Mouse (Mus musculus): ENCODE results near the gene Tenm4.
"Not testable (repeated sequence)": the region's sequence is repeated elsewhere in the genome, so short reads cannot be mapped to it uniquely, and the experiment has no call there.

Gene Tenm4

DNA sequence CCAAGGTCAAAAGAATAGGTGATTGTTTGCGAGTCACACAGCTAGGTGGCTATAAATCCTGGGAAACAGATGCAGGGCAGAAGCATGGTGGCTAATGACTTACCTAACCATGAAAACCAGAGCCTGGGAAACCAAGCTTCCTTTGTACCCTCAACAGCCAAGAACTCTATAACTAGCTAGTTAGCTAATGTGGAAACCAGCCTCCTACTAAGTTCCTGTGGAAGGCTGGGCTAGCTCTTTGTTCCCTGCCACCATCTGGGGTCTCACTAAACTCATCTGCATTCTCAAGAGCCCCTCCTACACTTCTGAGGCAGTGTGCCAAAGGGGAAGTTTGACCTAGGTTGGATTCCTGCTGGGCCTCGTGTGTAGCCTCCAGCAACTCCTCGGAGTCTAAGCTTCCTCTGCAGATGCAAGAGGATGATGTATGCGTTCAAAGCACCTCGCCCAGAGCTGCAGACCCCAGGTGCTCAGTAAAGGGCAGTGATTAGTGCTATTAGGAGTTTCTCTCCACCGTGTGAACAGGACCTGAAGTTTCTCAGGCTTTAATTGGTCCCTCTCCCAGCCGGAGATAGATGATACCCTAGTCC lies 719.1 kb downstream of the Tenm4 start:
- DNase-seq (ENCODE audit: low read depth, low spot score): no peak

DNA sequence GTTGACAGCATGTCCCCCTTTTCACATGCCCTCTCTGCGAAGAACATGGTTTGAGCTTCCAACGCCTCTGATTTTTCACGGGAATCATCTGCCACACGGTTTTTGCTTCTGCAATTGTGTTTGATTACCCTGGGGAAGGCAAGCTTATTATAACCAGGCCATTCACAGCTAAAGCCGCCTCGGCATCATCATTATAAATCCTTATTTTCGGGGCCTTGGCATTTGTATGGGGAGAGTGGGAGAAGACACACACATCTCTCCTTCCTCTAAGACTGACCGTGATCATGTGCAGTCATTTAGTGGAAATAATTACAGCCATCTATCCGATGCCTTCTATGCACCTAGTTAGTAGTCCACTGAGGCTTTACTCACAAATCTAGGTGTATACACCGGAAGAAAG lies 719.9 kb downstream of the Tenm4 start:
- DNase-seq (ENCODE audit: low read depth, low spot score): no peak

DNA sequence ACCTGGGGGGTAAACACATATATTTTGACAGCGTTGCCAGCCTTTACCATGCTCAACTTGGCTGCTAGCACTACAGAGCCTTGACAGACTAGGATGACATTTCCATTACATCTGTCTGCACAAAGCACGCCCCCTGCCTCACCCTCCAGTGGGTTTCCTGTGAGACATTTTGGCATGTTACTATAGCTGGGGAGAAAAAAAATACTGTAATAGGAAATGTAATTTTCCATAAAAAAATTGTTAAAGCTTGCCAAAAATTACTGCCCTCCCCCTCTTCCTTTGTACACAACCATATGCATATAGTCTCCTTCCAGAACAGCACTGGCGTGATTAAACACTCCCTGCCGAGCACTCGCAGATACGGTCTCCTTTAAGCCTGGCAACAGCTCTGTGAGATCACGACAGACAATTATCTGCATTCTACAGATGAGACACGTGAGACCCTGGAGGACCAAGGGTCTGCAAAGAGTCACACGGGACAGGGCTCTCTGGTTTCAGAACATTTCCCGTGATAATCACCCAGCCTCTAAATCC lies 728.1 kb downstream of the Tenm4 start:
- no peak for DNase-seq (ENCODE audit: low read depth, low spot score)

DNA sequence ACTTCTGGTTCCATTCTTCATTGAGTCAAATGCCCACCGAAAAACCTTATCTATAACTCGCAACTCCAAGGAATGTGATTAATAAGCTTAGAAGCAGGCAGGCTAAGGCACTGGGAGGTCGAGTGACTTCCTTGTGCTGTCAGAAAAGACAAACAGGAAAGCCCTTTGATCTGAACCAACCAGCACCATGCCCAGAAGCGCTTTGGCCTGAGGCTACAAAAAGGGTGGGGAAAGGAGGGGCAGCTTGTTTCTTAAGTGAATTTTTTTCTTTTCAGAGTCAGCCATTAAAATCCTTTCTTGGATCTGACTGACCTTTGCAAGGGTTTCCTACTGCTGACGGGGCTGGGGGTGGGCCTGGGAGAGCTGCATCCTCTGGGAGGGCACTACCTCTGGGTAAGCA lies 731.1 kb downstream of the Tenm4 start:
- no peak for DNase-seq (ENCODE audit: low read depth, low spot score)

DNA sequence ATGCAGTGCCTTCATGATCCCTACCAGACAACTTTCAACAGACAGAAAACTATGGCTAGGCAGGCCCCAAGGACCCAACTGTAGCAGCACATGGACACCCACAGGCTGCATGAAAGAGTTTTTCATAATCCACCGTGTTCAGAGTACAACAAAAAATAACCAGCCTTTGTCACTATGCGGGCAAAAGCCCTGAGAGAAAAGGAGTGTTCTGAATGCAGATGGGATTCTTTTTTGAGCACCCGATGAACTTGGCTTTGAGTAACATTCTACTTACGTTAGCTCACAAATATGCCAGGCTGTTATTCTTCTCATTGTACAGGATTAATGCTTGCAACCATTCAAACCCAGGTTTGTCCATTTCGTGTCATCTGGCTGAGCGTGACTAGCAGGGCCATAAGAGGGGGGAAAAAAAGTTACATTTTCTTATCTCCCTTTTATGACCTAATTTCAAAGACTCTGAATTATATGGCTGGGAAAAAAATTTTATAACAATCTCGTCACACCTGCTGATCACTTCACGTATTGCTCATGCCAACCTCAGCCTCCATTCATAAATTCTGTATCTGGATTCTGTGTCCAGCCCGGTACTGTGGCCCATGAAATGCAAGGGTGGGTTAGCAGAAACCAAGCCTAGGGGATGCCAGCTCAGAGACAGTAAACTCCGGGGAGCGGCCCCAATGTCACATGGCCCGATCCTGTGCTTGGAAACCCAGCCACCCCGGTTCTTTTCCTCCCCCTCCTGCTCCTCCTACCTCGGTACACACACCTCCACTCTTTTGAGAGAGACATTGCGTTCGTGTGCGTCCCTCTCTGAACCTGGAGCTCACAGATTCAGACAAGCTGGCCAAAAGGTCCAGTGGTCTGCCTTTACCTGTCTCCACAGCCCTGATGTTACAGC lies 732.3 kb downstream of the Tenm4 start:
- DNase-seq (ENCODE audit: low read depth, low spot score): no peak

DNA sequence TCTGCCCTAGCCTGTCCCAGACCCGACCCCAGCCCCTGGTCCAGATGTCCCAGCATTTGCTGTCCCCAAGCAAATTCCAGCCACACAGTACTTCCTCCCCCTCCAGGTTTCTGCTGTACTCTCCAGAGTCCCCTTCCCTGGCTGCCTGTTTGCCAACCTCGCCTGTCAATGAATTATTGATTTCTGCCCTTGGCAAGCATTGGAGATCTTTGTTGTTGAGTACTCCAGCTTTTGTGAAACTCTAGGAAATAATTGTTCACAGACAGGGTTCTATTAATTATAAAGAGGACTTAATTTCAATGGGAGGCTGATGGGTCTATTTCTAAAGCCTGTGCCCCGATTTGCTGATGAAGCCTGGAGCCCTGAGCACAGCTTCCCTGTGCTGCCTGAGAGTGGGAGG lies 733.4 kb downstream of the Tenm4 start:
- no peak for DNase-seq (ENCODE audit: low read depth, low spot score)

DNA sequence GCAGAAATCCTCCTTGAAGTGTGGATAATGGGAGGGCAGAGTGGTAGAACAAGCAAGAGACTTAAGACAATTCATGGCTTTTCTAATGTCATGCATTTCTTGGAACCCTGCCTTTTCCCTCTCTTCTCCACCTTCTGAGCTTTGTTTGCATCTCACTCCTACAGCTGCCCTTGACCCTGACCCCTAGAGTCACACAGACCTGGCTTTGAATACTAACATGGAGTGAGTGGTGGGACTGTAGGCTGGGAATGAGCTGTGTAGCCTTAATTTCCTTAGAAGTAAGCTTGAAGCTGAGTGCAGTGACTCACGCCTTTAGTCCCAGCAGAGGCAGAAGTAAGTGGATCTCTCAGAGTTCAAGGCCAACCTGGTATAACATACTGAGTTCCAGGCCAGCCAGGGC lies 733.9 kb downstream of the Tenm4 start:
- DNase-seq (ENCODE audit: low read depth, low spot score): no peak

DNA sequence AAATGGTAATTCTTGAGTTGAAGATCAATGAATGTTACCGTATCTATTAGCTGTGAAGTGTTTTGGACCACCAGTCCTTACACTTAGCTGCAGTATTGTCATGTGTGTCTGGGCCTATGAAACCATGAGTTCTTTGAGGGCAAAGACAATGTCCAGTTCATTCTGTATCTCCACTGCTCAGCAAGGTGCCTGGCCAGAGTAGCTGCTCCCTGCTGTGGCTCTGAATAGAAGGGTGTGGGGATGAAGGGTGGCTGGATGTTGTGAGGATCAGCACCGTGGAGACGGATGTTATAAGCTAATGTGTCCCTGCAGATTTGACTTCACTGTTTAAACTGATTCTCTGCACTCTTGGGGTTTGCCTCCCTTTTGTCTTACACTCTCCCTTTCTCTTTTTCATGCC lies 734.4 kb downstream of the Tenm4 start:
- no peak for DNase-seq (ENCODE audit: low read depth, low spot score)

DNA sequence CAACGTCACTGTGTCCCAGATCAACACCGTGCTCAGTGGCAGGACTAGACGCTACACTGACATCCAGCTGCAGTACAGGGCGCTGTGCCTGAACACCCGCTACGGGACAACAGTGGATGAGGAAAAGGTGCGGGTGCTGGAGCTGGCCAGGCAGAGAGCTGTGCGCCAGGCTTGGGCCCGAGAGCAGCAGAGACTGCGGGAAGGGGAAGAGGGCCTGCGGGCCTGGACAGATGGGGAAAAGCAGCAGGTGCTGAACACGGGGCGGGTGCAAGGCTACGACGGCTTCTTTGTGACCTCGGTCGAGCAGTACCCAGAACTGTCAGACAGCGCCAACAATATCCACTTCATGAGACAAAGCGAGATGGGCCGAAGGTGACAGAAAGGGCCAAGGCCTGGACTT lies 735.2 kb downstream of the Tenm4 start:
- DNase-seq (ENCODE audit: low read depth, low spot score): no peak

DNA sequence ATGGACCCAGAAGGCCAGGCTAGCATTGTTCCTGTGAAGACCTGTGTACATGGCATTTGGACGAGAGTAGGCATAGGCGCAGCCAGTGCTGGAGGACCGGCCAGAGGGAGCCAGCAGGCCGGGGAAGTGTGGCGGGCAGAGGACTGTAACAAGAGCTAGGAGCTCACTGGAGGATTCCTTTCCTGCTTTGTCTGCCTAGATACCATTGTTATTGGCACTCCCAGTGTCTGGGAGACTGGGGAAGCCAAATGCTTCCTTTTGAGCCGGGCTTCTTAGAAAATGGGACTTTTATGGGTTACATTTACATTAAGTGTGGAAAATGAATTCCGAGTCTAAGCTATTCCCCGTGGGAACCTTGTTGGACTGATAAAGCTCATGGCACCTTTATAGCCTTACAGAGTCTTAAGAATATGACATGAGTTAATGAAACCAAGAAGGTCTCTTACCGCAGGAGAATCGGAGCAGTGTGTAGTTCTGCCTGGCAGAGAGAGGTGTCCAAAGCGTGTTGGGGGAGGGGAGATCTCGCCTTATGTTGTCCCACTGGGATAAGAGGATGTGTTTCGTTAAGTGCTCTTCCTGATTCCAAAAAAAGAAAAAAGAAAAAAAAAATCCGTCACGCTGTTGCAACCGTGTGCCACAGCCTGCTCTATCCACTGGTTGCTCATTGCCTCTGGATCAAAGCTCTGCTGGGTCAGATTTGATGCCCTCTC lies 737.1 kb downstream of the Tenm4 start:
- no peak for DNase-seq (ENCODE audit: low read depth, low spot score)

DNA sequence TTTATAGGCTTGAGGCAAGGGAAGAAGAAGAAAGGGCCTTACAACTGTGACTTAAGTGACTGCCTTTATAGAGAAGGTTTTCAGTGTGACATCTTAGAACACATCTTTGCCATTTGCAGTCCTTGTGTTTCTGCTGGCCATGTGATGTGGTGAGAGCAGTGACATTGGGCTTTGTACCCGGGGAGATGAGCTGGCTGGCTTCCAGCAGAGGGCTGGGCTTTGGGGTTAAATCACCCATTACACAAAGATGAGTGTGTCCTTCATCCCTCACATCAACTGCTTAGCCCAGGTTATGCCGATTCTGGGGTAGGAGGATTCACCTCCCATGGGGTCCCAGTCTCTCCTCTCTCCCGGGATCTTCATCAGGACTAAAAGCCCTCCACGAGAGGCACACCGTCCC lies 738.8 kb downstream of the Tenm4 start:
- DNase-seq (ENCODE audit: low read depth, low spot score): peak; percentile 16

DNA sequence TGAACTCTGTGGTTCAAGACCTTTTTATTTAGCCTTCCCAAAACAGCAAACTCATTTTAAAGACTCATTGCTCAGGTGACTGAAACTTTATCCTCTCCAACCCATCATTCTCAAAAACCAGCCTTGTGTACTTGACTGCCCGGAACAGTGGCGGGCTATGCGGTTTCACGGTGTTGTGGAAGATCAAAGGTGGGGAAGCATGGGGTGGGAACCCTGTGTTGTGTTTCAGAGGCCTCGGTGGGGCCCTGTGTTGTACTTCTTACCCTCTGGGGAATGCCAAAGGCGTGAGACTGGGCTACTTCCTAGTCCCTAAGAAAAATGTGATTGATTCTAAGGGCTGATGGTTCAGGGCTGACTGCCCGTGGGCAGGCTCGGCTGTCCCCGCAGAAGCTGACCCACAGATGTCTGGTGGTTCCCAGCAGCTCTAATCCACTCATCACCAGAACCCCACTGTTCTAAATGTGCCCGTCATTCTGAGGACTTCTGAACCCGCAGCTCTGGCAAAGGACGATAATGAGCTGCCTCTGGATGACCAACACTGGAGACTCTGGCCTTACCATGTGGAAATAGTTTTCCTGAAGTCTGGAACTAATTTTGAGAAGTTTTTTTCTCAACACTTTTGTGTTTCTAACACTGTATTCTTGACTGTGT lies 739.4 kb downstream of the Tenm4 start:
- DNase-seq (ENCODE audit: low read depth, low spot score): no peak

DNA sequence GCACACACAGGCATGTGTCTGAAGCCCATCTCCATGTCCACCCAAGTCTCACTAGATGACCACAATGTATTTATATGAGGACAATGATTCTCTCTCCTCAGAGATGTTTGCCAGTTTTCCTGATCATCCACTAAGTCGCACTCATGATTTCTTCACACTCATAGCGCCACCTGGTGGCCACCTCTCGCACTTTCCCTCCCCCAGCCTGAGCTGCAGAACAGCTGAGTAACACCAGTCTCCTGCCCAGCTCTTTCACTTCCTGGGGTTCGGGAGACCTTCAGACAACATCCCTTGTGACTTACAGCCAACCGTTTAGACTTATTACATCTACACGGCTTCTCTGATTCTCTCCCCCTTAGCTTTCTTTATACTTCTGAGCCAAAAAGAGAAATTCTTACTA lies 743.0 kb downstream of the Tenm4 start:
- DNase-seq (ENCODE audit: low read depth, low spot score): peak; percentile 86

DNA sequence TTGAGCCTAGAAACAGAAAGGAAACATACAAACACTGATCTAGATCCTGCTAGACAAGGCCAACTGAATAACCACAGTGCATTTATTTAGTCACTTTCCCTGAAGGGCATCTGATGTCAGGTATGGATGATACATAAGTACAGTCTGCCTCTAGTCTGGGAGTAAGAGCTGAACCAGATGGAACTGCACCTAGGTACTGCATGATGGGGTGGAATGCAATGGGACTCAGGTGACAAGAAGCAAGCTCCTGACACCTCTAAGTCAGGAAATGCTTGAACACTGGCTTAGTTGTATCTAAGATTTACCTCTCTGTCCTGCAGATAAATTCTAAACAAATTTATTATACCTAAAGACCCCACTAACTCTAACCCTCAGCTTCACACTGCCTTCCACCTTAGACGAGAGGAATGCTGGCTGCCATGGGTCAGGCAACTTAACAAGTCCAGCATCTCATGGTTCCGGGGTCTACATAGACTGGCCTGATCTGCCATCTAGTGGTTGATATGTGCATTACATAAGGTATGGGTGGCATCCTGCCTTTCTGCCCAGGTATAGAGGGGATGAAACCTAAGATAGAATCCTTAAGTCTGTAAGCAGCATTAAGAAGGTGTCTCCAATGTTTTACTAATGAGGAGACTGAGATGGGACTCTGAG lies 744.5 kb downstream of the Tenm4 start:
- peak; percentile 78 for DNase-seq (ENCODE audit: low read depth, low spot score)

DNA sequence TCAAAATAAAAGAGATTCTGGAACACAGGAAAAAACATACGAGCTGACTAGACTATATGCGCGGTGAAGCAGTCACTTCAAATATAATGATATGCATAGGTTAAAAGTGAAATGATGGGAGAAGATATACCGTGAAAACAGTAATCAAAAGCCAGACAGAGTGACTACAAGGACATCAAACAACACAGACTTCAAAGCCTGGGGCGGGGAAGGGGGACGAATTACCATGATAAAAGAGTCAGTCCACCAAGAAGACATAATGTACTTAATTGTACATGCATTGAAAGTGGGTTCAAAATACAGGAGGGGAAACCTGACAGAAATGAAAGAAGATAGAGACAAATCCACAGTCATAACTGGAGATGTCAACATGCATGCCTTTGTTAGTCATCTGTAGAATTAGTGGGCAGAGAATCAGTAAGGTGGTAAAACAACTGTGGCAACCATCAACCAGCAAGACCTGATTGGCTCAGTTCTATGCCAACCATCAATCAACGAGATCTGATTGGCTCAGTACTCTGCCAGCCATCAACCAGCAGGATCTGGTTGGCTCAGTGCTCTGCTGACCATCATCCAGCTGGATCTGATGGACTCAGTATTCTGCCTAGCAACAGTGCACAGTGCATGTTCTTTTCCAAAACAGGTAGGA lies 749.5 kb downstream of the Tenm4 start:
- DNase-seq (ENCODE audit: low read depth, low spot score): peak; percentile 10

DNA sequence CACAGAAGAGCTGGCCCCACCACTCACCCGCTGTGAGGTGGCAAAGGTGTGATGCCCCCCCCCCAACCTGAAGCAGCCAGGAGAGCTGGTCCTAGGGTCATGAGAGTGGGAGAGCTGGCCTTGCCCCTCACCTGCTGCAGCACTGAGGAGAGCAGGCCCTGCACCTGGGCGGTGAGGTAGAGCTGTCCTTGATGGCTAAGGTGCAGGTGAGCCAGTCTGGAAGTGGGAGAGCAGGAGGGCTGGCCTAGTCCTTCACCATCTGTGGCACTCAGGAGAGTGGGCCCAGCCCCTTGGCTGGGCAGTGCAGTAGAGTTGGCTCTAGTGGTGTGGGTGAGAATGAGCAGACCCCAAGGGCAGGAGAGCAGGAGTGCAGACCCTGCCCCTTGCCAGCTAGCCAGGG lies 751.9 kb downstream of the Tenm4 start:
- DNase-seq (ENCODE audit: low read depth, low spot score): no peak

DNA sequence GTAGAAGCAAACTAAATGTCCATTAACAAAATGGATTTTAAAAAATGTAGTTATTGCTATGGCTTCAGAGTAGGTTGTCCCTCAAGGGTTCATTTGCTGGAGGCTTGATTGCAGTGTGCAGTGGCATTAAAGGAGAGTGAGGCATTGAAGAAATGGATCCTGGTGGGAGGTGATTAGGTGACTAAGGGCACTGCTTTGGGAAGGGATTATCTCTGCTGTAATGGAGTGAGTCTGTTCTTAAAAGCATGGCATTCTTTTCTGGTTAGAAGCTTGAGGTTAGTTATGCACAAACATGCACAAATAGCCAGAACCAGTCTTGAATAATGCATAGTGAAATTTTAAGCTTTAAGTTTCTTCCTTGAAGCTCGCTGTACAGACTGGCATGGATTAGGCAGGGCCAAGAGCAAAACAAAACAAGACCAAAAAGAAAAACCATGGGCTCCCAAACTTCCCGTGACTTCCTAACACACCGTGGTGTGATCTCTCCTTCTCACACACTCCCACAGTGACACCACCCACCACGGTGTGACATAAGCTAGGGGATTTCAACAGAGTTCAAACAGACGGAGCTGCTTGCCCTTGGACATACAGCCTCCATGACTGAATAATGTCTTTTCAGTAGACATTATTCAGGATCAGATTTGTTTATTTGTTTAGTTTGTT lies 772.8 kb downstream of the Tenm4 start:
- no peak for DNase-seq (ENCODE audit: low read depth, low spot score)

DNA sequence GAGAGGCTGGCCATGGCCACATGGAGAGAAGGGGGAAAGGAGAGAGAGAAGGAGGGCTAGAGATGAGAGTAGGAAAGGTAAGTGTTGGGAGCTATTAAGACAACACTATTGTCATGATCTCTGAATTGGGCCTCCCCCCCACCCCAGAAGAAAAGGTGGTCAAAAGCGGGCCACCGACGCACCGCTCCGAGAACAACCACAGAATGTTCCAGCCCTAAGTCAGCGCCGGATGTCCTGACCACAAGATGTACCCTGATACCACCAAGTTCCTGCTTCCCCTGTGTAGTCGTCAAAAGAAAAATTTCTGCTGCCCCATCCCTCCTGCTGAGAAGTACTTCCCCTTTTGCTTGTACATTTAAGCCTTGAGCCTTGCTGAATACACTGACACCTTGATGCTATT lies 775.5 kb downstream of the Tenm4 start:
- not testable (repeated sequence) for DNase-seq (ENCODE audit: low read depth, low spot score)

DNA sequence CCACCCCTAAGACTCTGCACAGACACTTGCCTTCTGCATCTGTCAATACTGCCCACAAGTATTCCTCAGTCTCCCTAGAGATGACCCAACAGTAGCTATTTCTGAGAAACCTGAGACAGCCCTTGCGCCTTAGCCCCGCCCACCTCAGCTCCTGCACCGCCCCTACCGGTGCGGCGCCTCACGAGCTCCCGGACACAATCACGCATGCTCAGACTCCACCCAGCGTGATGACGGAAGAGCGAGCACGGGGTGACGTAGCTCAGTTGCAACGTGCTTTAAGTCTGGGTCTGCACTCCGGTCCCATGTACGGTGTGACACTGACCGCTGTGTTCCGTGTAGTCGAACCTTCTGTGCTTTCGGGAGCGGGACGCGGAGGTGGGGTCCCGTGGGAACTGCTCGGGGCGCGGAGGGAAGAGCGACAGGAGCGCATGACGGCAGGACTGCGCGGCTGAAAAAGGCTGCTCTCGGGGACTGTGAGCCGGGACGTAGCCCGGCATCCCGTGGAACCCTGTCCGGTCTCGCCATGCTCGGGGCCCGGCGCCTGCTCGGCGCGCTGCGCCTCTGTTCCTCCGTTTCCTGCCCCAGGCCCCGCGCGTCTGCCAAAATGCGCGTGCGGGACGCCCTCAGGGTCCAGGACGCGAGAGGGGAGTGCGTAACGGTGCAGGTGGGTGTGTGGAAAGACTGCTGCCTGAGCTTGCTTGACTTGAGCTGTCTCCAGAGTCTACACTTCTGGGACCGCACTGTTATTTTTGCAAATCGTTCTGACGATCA lies 780.4 kb downstream of the Tenm4 start, which contains the start of gene Nars2:
TSS of gene Nars2 (plus strand) at position 225 of the 771 bp plus-strand sequence.
- DNase-seq (ENCODE audit: low read depth, low spot score): peak; percentile 96
